Mouse (Mus musculus) testis, adult 2 months (tissue): ENCODE results near the gene Phex.

Source experiments
- CTCF ChIP-seq: fragments of 200-500 bp; IDR thresholded peaks from 2 replicates; pipeline ENCODE4 v1.5.1; 2012; ENCODE audit warnings: low read depth, mild to moderate bottlenecking, inconsistent platforms, low read length, moderate library complexity; ENCODE audit not compliant: control insufficient read depth, insufficient read depth, insufficient replicate concordance
- POLR2A ChIP-seq: fragments of 200-500 bp; IDR thresholded peaks from 2 replicates; pipeline ENCODE4 v1.6.1; 2012; ENCODE audit warnings: low read depth, mild to moderate bottlenecking, inconsistent platforms, low read length, moderate library complexity; ENCODE audit not compliant: control insufficient read depth

DNA sequence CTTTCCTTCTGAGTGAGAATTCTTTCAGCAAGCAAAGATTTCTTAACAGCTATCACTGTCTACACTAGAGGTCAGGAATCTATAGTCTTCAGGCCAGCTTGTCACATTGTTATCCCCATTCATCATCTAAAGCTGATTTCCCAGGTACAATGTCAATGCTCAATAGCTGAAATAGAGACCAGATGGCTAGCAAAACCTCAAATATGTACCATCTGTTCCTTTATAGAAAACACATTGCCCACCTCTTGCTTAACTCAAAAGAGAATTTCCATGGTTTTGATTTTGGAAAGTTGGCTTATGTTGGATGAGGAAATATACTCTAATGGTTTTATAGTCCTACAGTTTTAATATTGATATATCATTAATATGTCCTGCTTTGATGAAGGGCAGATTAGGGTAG lies 45.9 kb downstream of the Phex start:
- no peak for TF ChIP-seq CTCF
- no peak for TF ChIP-seq POLR2A
